Mouse (Mus musculus): ENCODE results near the gene Appl2. TPM values are rescaled to one million over a fixed set of nuclear protein-coding genes. Genes with fewer than 3 reads are reported as not detected.

Appl2 gene
- polyA plus RNA-seq, 1 experiment from 2014 or later, result 30.8 TPM

- Histone ChIP-seq H3K4me1 (peaks cover 51% of the 10 kb centered on the region), H3K36me3 (no peaks in the 10 kb centered on the region), H3K27ac (replicated peaks) (peak overlapping the region; percentile 73), H3K9me3 (replicated peaks) (no peaks in the 10 kb centered on the region), H3K27me3 (ENCODE audit: low read depth, poor library complexity, severe bottlenecking) (no peaks in the 10 kb centered on the region), H3K4me3 (peak overlapping the region; percentile 16; the same call in 1 of the 2 replicates)
- 71% methylated on average over 16 of the region's 16 CpGs for WGBS
- no peak for DNase-seq (ENCODE audit: low spot score)
Measured at GRCm38 (mm10) chr10:83644865-83645715, 3.4 kb downstream of the Appl2 start.

DNA sequence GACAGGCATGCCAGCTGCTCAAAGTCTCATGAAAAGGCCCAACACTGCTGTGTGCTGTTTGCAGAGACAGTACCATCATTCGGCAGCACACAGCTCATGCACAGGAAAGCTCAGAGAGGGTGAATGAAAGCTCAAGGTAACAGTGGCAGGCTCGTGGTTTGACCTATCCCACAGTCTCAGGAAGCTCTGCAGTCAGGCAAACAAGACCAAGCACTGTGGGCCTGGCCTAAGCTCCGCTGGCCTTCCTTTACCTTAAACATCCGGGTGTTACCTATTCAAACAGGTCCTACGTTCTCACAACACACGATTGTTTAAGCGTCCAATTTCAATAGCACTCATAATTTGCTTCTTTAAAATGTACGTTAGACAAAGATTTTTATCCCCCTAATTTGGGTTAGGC, 4.4 kb downstream of the Appl2 start:
- H3K27me3 ChIP-seq (ENCODE audit: low read depth, poor library complexity, severe bottlenecking), result no peaks in the 10 kb centered on the region
- WGBS, result 85% methylated on average over 8 of the region's 8 CpGs
- H3K4me3 ChIP-seq, result no peak overlapping the region
- no peaks in the 10 kb centered on the region for H3K9me3 ChIP-seq (replicated peaks)
- peak overlapping the region; percentile 46; the same call in 1 of the 2 replicates for H3K27ac ChIP-seq (replicated peaks)
- H3K36me3 ChIP-seq, result peaks cover 6% of the 10 kb centered on the region; the same call in 1 of the 2 replicates
- DNase-seq (ENCODE audit: low spot score), result no peak
- H3K4me1 ChIP-seq, result peaks cover 47% of the 10 kb centered on the region

DNA sequence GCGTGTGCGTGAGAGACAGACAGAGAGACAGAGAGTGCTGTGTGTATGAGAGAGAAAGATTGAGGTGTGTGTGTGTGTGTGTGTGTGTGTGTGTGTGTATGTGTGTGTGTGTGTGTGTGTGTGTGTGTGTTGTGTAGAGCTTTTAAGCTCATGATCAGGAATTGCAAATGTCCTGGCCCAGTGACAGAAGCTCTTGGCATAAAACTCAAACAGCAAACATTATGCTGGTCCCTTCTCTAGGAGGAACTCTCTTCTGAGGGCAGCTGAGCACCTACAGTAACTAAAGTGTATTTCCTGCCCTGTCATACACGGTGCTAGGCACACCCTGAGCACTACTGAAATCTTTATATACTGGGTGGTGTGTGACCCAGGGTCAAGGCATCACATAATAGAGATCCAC, 6.9 kb downstream of the Appl2 start:
- H3K27ac ChIP-seq (replicated peaks), result no peak overlapping the region
- WGBS, result 85% methylated on average over 3 of the region's 3 CpGs
- H3K9me3 ChIP-seq (replicated peaks), result no peaks in the 10 kb centered on the region
- peaks cover 10% of the 10 kb centered on the region; the same call in 1 of the 2 replicates for H3K36me3 ChIP-seq
- no peak for DNase-seq (ENCODE audit: low spot score)
- H3K4me1 ChIP-seq, result peaks cover 35% of the 10 kb centered on the region
- no peak overlapping the region for H3K4me3 ChIP-seq
- no peaks in the 10 kb centered on the region for H3K27me3 ChIP-seq (ENCODE audit: low read depth, poor library complexity, severe bottlenecking)

DNA sequence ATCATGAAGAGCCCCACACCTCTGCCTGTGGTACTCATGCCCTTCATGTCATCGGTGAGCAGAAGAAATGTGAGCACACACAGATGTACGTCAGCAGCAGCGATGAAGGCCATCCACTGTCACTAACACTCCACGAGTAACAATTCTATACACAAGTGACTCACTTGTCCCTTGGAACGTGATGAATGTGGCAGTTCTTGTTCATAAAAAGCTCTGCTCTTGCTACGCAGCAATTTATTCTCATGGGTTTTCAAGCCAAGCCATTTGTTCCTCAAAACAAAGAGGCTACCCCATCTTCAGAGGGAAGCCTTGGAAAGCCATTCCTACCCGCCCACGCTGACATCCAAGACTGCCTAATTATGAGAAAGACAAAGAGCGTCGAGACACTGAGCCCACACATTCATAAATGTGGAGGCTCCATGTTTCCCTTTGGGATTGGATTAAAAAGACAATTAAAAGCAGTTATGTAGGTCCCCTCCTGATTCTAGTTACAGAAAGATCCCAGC, 8.6 kb downstream of the Appl2 start:
- no peak for DNase-seq (ENCODE audit: low spot score)
- Histone ChIP-seq H3K36me3 (peaks cover 10% of the 10 kb centered on the region; the same call in 1 of the 2 replicates), H3K27ac (replicated peaks) (no peak overlapping the region), H3K27me3 (ENCODE audit: low read depth, poor library complexity, severe bottlenecking) (no peaks in the 10 kb centered on the region), H3K4me3 (no peak overlapping the region), H3K4me1 (peaks cover 32% of the 10 kb centered on the region), H3K9me3 (replicated peaks) (no peaks in the 10 kb centered on the region)
- 91% methylated on average over 10 of the region's 10 CpGs for WGBS

DNA sequence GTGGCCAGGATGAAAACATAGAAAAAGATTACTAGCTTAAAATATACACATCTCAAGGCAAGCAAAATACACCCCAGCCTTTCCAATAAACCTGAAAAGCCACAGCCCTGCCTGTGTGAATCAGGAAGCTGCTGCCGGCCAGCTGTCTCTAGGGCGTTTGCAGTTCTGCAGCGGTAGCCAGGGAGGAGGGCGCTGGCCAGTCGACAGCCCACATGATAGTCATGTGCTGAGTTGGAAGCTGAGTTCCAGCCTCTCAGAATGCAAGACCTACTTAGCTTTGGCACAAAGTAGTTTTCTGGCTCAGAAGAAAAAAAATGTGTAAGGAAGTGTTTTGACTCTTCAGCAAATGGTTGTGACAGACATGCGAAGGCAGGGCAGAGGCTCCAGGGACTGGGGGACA, 11.2 kb downstream of the Appl2 start:
- no peak for DNase-seq (ENCODE audit: low spot score)
- H3K27ac ChIP-seq (replicated peaks), result 0 out of 2 replicates have a peak overlapping the region, but pooled peaks have one; percentile 17
- no peak overlapping the region for H3K4me3 ChIP-seq
- WGBS, result 61% methylated on average over 6 of the region's 6 CpGs
- H3K4me1 ChIP-seq, result peaks cover 43% of the 10 kb centered on the region
- peaks cover 12% of the 10 kb centered on the region for H3K36me3 ChIP-seq
- no peaks in the 10 kb centered on the region for H3K9me3 ChIP-seq (replicated peaks)
- no peaks in the 10 kb centered on the region for H3K27me3 ChIP-seq (ENCODE audit: low read depth, poor library complexity, severe bottlenecking)

GRCm38 (mm10) chr10:83636191-83636590, 12.3 kb downstream of the Appl2 start:
- peaks cover 48% of the 10 kb centered on the region for H3K4me1 ChIP-seq
- 0 out of 2 replicates have a peak overlapping the region, but pooled peaks have one; percentile 38 for H3K27ac ChIP-seq (replicated peaks)
- H3K27me3 ChIP-seq (ENCODE audit: low read depth, poor library complexity, severe bottlenecking), result no peaks in the 10 kb centered on the region
- no peaks in the 10 kb centered on the region for H3K9me3 ChIP-seq (replicated peaks)
- no peak for DNase-seq (ENCODE audit: low spot score)
- peaks cover 22% of the 10 kb centered on the region for H3K36me3 ChIP-seq
- 95% methylated on average over 2 of the region's 2 CpGs for WGBS
- no peak overlapping the region for H3K4me3 ChIP-seq

DNA sequence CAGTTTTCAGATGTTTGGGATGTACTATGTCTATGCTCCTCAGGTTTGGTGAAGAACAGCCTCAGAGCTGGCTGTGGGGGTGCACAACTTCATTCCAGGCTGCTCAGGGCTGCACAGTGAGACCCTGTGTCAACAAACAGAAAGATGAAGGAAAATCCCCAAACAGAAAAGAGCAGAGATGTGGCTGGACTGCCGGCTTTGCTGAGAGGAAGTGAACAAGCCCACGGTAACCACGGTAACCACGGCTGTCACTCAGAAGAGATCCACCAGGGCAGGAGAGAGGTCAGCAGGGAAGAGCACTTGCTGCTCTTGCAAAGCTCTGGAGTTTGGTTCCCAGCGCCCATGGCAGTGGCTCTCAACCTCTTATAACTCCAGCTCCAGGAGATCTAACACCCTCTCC, 14.1 kb downstream of the Appl2 start:
- peak; percentile 81 for DNase-seq (ENCODE audit: low spot score)
- no peaks in the 10 kb centered on the region for H3K9me3 ChIP-seq (replicated peaks)
- peaks cover 48% of the 10 kb centered on the region for H3K4me1 ChIP-seq
- H3K27me3 ChIP-seq (ENCODE audit: low read depth, poor library complexity, severe bottlenecking), result no peaks in the 10 kb centered on the region
- WGBS, result 25% methylated on average over 5 of the region's 5 CpGs
- peaks cover 18% of the 10 kb centered on the region for H3K36me3 ChIP-seq
- H3K4me3 ChIP-seq, result no peak overlapping the region
- 0 out of 2 replicates have a peak overlapping the region, but pooled peaks have one; percentile 38 for H3K27ac ChIP-seq (replicated peaks)

GRCm38 (mm10) chr10:83632806-83633374, 15.6 kb downstream of the Appl2 start:
- no peaks in the 10 kb centered on the region for H3K9me3 ChIP-seq (replicated peaks)
- peaks cover 21% of the 10 kb centered on the region for H3K36me3 ChIP-seq
- no peaks in the 10 kb centered on the region for H3K27me3 ChIP-seq (ENCODE audit: low read depth, poor library complexity, severe bottlenecking)
- DNase-seq (ENCODE audit: low spot score), result no peak
- H3K4me1 ChIP-seq, result peaks cover 48% of the 10 kb centered on the region
- H3K4me3 ChIP-seq, result no peak overlapping the region
- WGBS, result 76% methylated on average over 7 of the region's 7 CpGs
- peak overlapping the region; percentile 39; the same call in 1 of the 2 replicates for H3K27ac ChIP-seq (replicated peaks)

DNA sequence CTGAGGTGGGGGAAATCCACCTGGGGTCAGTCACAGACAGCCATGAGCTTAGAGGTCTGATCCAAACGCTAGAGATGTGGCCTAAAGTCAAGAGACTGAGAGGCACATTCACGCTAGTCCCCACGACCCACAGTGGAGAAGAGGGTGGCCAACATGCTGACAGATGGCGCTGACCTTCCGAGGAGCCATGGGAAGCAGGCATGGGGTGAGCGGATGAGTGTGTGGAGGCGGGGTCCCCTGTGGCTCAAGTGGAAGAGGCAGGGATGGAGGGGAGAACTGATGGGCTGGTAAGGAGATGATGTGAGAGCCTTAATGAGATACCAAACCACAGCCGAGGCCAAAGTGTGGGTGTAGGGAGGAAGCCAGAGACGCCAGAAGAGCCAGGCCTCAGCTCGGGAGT, 16.8 kb downstream of the Appl2 start:
- DNase-seq (ENCODE audit: low spot score), result no peak
- H3K9me3 ChIP-seq (replicated peaks), result no peaks in the 10 kb centered on the region
- 91% methylated on average over 10 of the region's 10 CpGs for WGBS
- peaks cover 43% of the 10 kb centered on the region for H3K4me1 ChIP-seq
- H3K27me3 ChIP-seq (ENCODE audit: low read depth, poor library complexity, severe bottlenecking), result no peaks in the 10 kb centered on the region
- no peak overlapping the region for H3K4me3 ChIP-seq
- H3K27ac ChIP-seq (replicated peaks), result peak overlapping the region; percentile 39
- H3K36me3 ChIP-seq, result peaks cover 31% of the 10 kb centered on the region

- H3K4me1 ChIP-seq, result peaks cover 40% of the 10 kb centered on the region
- no peaks in the 10 kb centered on the region for H3K9me3 ChIP-seq (replicated peaks)
- no peaks in the 10 kb centered on the region for H3K27me3 ChIP-seq (ENCODE audit: low read depth, poor library complexity, severe bottlenecking)
- H3K36me3 ChIP-seq, result peaks cover 36% of the 10 kb centered on the region
- WGBS, result 86% methylated on average over 3 of the region's 3 CpGs
- no peak overlapping the region for H3K27ac ChIP-seq (replicated peaks)
- no peak overlapping the region for H3K4me3 ChIP-seq
- DNase-seq (ENCODE audit: low spot score), result no peak
Measured at GRCm38 (mm10) chr10:83630899-83631298, 17.6 kb downstream of the Appl2 start.

- WGBS, result 93% methylated on average over 5 of the region's 5 CpGs
- Histone ChIP-seq H3K27me3 (ENCODE audit: low read depth, poor library complexity, severe bottlenecking) (no peaks in the 10 kb centered on the region), H3K9me3 (replicated peaks) (no peaks in the 10 kb centered on the region), H3K27ac (replicated peaks) (no peak overlapping the region), H3K4me3 (no peak overlapping the region), H3K4me1 (peaks cover 30% of the 10 kb centered on the region), H3K36me3 (peaks cover 37% of the 10 kb centered on the region)
- DNase-seq (ENCODE audit: low spot score), result no peak
Measured at GRCm38 (mm10) chr10:83629878-83630277, 18.7 kb downstream of the Appl2 start.

GRCm38 (mm10) chr10:83629190-83629781, 19.3 kb downstream of the Appl2 start:
- no peak overlapping the region for H3K4me3 ChIP-seq
- H3K27me3 ChIP-seq (ENCODE audit: low read depth, poor library complexity, severe bottlenecking), result no peaks in the 10 kb centered on the region
- DNase-seq (ENCODE audit: low spot score), result no peak
- WGBS, result 87% methylated on average over 12 of the region's 12 CpGs
- peaks cover 43% of the 10 kb centered on the region for H3K36me3 ChIP-seq
- H3K9me3 ChIP-seq (replicated peaks), result no peaks in the 10 kb centered on the region
- H3K4me1 ChIP-seq, result peaks cover 24% of the 10 kb centered on the region
- H3K27ac ChIP-seq (replicated peaks), result no peak overlapping the region

Measured in midbrain, embryonic 10.5 days (tissue).